Mouse (Mus musculus) left cerebral cortex, postnatal 4 days (tissue): ENCODE results near the gene Ube2l6. TPM values are rescaled to one million over a fixed set of nuclear protein-coding genes. Genes with fewer than 3 reads are reported as not detected.

Source experiments
- DNase-seq: peaks from one replicate; pipeline ENCODE4 v3.0.0-alpha.2; 2022
- intact Hi-C: fragments of 180-260 bp; cut with DNase I; formaldehyde crosslinking; loops from one replicate; pipeline ENCODE4 v1.15.1; 2025
- total RNA-seq, 2 experiments: library from RNA; stranded (reverse); gene quantifications; 2 replicates each; pipeline ENCODE4 v1.2.3; 2021

Gene Ube2l6
- total RNA-seq, 2 experiments from 2014 or later = 5.3 to 5.7 TPM

- DNase-seq = no peak
- intact Hi-C loops = loop anchor here (10.0 kb wide), 1 partner anchor 198 kb away; the partner anchor contains the start of genes P2rx3 and Ssrp1
These were observed 38.5 kb downstream of the Ube2l6 start for GRCm38 (mm10) chr2:84837107-84837506.

DNA sequence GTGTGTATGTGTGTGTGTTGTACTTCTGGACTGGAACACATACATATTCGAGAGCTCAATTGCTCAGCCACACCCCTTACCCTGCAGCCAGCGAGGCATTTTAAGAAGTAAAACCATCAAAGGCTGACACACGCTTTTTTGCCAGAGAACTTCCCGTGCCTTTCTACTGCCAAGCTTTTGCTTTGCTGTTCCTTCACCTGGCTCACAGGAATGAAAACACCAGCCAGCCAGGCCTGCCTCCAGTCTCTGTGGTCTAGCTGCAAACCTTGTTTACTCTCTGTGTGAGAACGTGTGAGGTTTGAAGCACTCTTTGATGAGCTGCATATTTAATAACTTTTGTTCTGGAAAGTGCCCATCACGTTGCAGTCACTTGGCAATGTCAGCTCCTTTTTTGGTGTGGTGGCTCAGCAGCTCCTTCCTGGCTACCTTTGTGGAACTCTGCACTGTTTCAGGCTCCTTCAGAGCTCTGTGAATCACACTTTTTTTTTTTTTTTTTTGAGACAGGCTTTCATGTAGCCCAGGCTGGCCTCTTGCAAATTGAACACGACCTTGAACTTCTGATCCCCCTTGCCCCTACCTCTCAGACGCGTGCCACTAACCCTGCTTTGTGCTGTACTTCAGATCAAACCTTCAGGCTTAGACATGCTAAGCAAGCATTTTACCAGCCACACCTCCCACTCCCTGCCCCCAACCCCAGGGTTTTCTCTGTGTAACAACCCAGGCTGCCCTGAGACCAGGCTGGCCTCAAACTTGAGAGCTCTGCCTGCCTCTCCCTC lies 39.4 kb downstream of the Ube2l6 start:
- intact Hi-C loops = loop anchor here (10.0 kb wide), 1 partner anchor 197 kb away; the partner anchor contains the start of genes P2rx3 and Ssrp1
- no peak for DNase-seq

DNA sequence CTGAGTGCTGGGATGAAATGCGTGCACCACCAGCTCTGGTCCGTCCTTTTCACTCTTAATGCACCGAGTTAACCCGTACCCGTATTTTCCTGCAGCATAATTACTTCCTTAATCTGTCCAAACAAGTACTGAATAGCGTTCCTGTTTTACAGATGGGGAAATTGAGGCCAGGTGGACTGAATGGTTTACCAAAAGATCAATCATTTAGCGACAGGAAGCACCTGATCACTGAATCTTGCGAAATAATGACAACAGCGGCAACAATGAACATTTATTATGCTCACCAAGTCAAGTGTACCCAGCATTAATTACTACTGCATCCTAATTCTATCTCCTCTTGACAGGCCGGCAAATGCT lies 39.9 kb downstream of the Ube2l6 start, which contains the start of gene Slc43a1:
Gene Slc43a1 (plus strand): TSS at position 258 of the 357 bp plus-strand sequence.
- no peak for DNase-seq
- intact Hi-C loops = loop anchor here (10.0 kb wide), 1 partner anchor 196 kb away; the partner anchor contains the start of genes P2rx3 and Ssrp1

- DNase-seq = no peak
- intact Hi-C loops = loop anchor here (10.0 kb wide), 1 partner anchor 196 kb away; the partner anchor contains the start of genes P2rx3 and Ssrp1
These were observed 40.7 kb downstream of the Ube2l6 start for GRCm38 (mm10) chr2:84838993-84839980.

- DNase-seq = peak; percentile 67
These were observed 41.6 kb downstream of the Ube2l6 start for GRCm38 (mm10) chr2:84840016-84840747.

GRCm38 (mm10) chr2:84840748-84841563 lies 42.3 kb downstream of the Ube2l6 start:
- DNase-seq = no peak
- intact Hi-C loops = no loop called here

More at GRCm38 (mm10) chr2:84840016-84840747, 41.6 kb downstream of the Ube2l6 start:
- intact Hi-C loops = no loop called here

DNA sequence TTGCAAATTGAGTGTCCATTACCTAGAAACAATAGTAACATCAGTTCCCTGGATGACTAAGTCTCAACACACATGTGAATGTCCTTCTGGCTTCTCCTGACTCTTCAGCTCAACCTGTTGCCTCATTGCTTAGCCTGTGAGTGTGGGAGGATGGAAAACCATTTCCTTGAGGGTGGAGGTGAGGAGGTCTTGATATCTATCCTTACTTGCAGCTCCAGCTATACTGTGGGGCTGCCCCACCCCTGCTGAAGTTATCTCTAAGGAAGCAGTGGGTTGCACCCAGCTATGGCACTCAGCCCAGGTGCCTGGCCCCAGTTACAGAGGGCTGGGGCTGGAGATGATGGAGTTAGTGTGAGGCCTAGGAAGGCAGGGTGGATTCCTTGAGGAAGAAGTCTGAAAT lies 43.3 kb downstream of the Ube2l6 start:
- intact Hi-C loops = no loop called here
- DNase-seq = no peak

DNA sequence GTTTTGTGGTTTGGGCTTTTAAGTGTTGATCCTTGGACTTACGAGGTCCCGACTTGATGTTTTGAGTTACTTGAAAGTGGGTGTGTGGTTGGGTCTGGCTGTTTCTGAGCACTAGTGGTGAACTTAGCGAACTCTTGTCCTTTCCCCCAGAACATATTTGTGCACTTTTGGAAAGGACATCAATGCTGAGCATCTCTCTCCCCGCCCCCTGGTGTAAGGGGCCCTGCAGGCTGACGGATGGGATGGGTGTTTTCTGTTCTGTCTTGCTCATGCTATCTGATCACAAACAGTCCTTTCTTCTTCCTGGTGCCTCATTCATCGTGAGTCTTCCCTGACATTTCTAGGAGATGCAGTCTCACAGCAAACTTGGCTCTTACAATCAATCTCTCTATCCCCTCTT lies 45.0 kb downstream of the Ube2l6 start:
- no peak for DNase-seq
- intact Hi-C loops = no loop called here

GRCm38 (mm10) chr2:84845226-84845625 lies 46.6 kb downstream of the Ube2l6 start:
- DNase-seq = no peak
- intact Hi-C loops = no loop called here

DNA sequence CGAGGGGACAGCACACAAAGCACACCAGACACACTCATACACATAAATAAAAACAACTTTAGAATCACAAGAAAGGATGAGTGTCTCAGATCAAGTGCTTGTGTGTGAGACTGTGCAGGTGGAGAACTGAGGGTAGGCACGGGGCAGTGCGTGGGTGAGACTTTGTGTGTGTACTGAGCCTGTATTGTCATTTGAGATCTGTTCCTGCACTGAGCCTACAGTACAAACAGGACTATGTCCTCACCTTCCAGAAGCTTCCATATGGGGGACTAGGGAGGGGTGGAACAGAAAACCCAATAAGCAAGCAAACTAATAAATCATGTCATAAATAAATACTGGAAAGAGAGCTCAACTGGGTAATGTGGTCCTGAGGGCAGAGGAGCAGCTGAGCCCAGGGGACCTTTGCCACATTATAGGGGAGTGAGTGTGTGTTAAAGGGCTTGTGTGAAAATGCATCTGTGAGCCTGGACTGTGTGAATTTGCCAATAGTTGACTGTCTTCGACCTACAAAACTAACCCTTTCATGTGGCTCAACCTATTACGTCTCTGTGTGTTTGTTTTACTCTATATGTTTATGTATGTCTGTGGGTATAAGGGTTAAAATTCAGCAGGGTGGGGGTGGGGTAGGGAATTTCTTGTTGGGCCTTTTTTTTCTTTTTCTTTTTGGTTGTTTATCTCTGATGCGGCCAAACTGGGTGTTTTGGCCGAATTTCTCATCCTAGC lies 51.9 kb downstream of the Ube2l6 start:
- intact Hi-C loops = no loop called here
- DNase-seq = no peak

GRCm38 (mm10) chr2:84851130-84852040 lies 52.8 kb downstream of the Ube2l6 start:
- DNase-seq = no peak
- intact Hi-C loops = no loop called here

DNA sequence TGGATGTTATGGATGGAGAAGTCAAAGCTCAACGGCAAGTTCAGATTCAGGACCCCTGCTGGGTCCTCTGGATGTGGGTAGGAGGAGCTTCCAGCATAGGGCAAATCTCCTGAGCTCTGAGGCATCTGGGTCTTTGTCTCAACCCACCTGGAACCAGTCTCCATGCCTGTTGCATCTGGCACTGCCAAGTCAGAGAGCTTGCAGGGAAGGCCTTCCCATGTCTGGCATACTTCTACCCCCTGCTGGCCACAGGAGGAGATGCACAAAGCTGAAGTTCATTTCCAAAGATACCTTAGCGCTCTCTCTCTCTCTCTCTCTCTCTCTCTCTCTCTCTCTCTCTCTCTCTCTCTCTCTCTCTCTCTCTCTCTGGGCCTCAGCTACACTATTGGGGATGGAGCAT lies 57.1 kb downstream of the Ube2l6 start:
- DNase-seq = peak; percentile 53
- intact Hi-C loops = no loop called here

DNA sequence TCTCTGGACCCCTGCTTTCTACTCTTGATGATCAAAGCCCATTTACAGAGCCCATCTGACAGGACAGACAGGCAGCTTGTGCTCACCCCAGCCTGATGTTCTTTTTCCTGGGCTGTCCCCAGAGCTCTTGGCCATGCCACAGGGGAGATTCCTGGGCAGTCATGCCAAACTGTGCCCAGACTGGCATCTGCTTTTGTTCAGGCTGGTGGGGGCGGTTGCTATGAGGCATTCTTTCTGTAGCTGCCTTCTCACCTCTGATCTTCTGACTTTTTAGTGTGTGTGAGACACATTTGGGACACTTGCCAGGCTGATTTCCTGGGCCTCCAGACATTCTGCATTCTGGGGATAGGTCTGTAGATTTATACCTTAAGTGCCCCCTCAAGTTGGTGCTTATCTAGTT lies 59.9 kb downstream of the Ube2l6 start:
- intact Hi-C loops = no loop called here
- no peak for DNase-seq

Other genes starting within 250 kb of the Ube2l6 start
- gene Ctnnd1, start 148.1 kb upstream of the Ube2l6 start, total RNA-seq = 10 to 100 TPM; 70.4 to 88.0 TPM
- gene Btbd18, start 139.7 kb upstream of the Ube2l6 start, total RNA-seq = not detected
- gene Selenoh, start 128.1 kb upstream of the Ube2l6 start, total RNA-seq = 100 to 1,000 TPM in 1 of 2 experiments, 10 to 100 TPM in 1; 96.5 to 104 TPM
- 10 to 100 TPM; 11.7 to 13.7 TPM for gene Gm28635, start 120.8 kb upstream of the Ube2l6 start, total RNA-seq
- 10 to 100 TPM; 42.5 to 45.3 TPM for gene Med19, start 120.4 kb upstream of the Ube2l6 start, total RNA-seq
- gene Tmx2, start 119.7 kb upstream of the Ube2l6 start, total RNA-seq = 100 to 1,000 TPM; 108 to 124 TPM
- 10 to 100 TPM; 34.2 to 34.8 TPM for gene Zdhhc5, start 83.6 kb upstream of the Ube2l6 start, total RNA-seq
- gene Clp1, start 71.5 kb upstream of the Ube2l6 start, total RNA-seq = 1 to 10 TPM; 8.3 to 9.3 TPM
- gene Ypel4, start 64.8 kb upstream of the Ube2l6 start, total RNA-seq = 10 to 100 TPM; 13.7 to 15.4 TPM
- gene Gm19426, start 55.2 kb upstream of the Ube2l6 start, total RNA-seq = 1 to 10 TPM; 5.8 to 6.9 TPM
- gene Serping1, start 23.4 kb upstream of the Ube2l6 start, total RNA-seq = 1 to 10 TPM; 5.6 to 6.2 TPM
- not detected for gene Smtnl1, start 23.8 kb downstream of the Ube2l6 start, total RNA-seq
- gene Timm10, start 28.2 kb downstream of the Ube2l6 start, total RNA-seq = 10 to 100 TPM; 55.5 to 60.4 TPM
- gene Slc43a1, start 40.0 kb downstream of the Ube2l6 start, total RNA-seq = 1 to 10 TPM in 1 of 2 experiments, under 1 TPM in 1; 0.46 to 1.3 TPM
- 10 to 100 TPM; 59.4 to 61.6 TPM for gene Rtn4rl2, start 87.9 kb downstream of the Ube2l6 start, total RNA-seq
- gene Slc43a3, start 137.8 kb downstream of the Ube2l6 start, total RNA-seq = 1 to 10 TPM; 3.4 to 5.6 TPM
- not detected for gene Prg2, start 181.6 kb downstream of the Ube2l6 start, total RNA-seq
- gene Prg3, start 189.4 kb downstream of the Ube2l6 start, total RNA-seq = not detected
- gene Ssrp1, start 238.4 kb downstream of the Ube2l6 start, total RNA-seq = 100 to 1,000 TPM; 146 to 154 TPM
- 1 to 10 TPM; 1.0 to 1.4 TPM for gene P2rx3, start 238.6 kb downstream of the Ube2l6 start, total RNA-seq
- 10 to 100 TPM; 80.1 to 91.9 TPM for gene Tnks1bp1, start 249.2 kb downstream of the Ube2l6 start, total RNA-seq